Mouse (Mus musculus) hindbrain, embryonic 16.5 days (tissue): ENCODE measurements at regions not wholly inside any gene's neighbourhood (a gene's known extent, or its start where the extent isn't known, plus 50 kb on each side); places are given as distances from the start of the nearest gene placed in this dataset.

Experiments used
- ATAC-seq: fragments of 200-750 bp; cut with Nextera tagmentation; 2 replicates; pipeline ENCODE4 v1.8.0; 2017; ENCODE audit warnings: moderate TSS enrichment, moderate library complexity
- H3K27ac ChIP-seq: fragments of 300-500 bp; sonication (generic); 2 replicates; pipeline ENCODE4 v1.5.1; 2014; ENCODE audit warnings: low read depth, mild to moderate bottlenecking, control low read depth, low read length, moderate library complexity
- H3K27me3 ChIP-seq: fragments of 300-500 bp; sonication (generic); replicated peaks from 2 replicates; pipeline ENCODE4 v1.6.1; 2014; ENCODE audit warnings: low read length; ENCODE audit not compliant: control insufficient read depth, insufficient read depth
- H3K36me3 ChIP-seq: fragments of 300-500 bp; sonication (generic); 2 replicates; pipeline ENCODE4 v1.6.1; 2014; ENCODE audit warnings: mild to moderate bottlenecking, low read length, moderate library complexity, mixed read lengths; ENCODE audit not compliant: control insufficient read depth, insufficient read depth
- H3K4me1 ChIP-seq: fragments of 300-500 bp; sonication (generic); 2 replicates; pipeline ENCODE4 v1.6.1; 2014; ENCODE audit warnings: low read depth, low read length; ENCODE audit not compliant: control insufficient read depth, insufficient read depth
- H3K4me2 ChIP-seq: fragments of 300-500 bp; sonication (generic); 2 replicates; pipeline ENCODE4 v1.6.1; 2014; ENCODE audit warnings: mild to moderate bottlenecking, low read length, control low read depth, moderate library complexity
- H3K4me3 ChIP-seq: fragments of 300-500 bp; sonication (generic); 2 replicates; pipeline ENCODE4 v1.5.1; 2014; ENCODE audit warnings: mild to moderate bottlenecking, low read length, control low read depth, moderate library complexity
- H3K9ac ChIP-seq: fragments of 300-500 bp; sonication (generic); 2 replicates; pipeline ENCODE4 v1.6.1; 2014; ENCODE audit warnings: low read depth, mild to moderate bottlenecking, control low read depth, low read length, moderate library complexity
- H3K9me3 ChIP-seq: fragments of 300-500 bp; sonication (generic); 2 replicates; pipeline ENCODE4 v1.6.1; 2014; ENCODE audit warnings: mild to moderate bottlenecking, low read length, moderate library complexity; ENCODE audit not compliant: control insufficient read depth
- WGBS: fragments of 180-500 bp; shearing (Covaris S2); extraction: QIAGEN DNeasy Blood & Tissue Kit; methylation state at CpG from one replicate; pipeline ENCODE4 v1.1.7; 2014; 5-methylcytosine and 5-hydroxymethylcytosine counted together

DNA sequence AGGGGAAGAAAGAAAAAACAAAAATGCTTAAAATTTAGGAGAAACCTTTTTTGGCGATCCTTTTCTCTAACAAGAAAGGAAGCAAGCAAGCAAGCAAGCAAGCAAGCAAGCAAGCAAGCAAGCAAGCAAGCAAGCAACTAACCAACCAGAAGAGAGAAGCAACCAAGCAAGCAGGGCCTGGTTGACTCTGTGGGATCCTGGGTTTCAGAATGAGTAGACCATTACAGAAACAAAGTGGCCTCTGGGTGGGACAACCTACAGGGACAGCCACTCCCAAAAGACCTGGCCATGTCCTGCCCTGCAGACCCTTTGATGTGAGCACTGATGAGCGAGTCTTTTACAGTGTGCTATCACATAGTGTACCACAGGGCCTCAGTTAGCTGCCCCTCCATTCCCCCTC is 211.6 kb downstream of the 4933412E24Rik start:
- Histone ChIP-seq H3K9me3 (no peaks in the 10 kb centered on the region), H3K4me1 (no peaks in the 10 kb centered on the region), H3K4me3 (no peak overlapping the region), H3K4me2 (no peak overlapping the region), H3K27ac (no peak overlapping the region), H3K27me3 (no peaks in the 10 kb centered on the region), H3K36me3 (no peaks in the 10 kb centered on the region), H3K9ac (no peak overlapping the region)
- 99% methylated on average over 2 of the region's 2 CpGs for WGBS
- ATAC-seq = no peak

DNA sequence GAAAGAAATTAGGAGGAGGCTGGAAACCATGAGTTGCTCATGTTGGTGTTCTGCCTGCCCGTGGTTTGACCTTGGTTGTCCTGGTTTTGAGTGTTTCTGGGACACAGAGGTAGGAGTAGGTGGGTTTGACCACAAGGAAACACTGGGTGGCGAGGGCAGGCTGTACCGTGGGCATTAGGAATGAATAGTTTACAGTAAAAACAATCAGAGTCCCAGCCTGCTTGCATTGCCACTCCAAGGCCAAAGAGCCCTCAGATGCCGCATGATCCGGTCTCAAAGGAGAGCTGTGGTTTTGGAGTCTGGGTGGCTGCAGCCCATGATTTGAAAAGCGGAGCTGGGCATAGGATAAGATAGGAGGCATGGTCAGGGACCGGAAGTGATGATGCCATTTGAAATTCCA is 212.0 kb downstream of the 4933412E24Rik start:
- Histone ChIP-seq H3K36me3 (no peaks in the 10 kb centered on the region), H3K4me2 (no peak overlapping the region), H3K27me3 (no peaks in the 10 kb centered on the region), H3K4me3 (no peak overlapping the region), H3K9ac (no peak overlapping the region), H3K4me1 (no peaks in the 10 kb centered on the region), H3K9me3 (no peaks in the 10 kb centered on the region), H3K27ac (no peak overlapping the region)
- no peak for ATAC-seq
- WGBS = 85% methylated on average over 7 of the region's 7 CpGs

- H3K27me3 ChIP-seq = no peaks in the 10 kb centered on the region
- no peaks in the 10 kb centered on the region for H3K9me3 ChIP-seq
- H3K4me2 ChIP-seq = no peak overlapping the region
- H3K36me3 ChIP-seq = no peaks in the 10 kb centered on the region
- H3K4me3 ChIP-seq = no peak overlapping the region
- 86% methylated on average over 6 of the region's 7 CpGs for WGBS
- H3K4me1 ChIP-seq = no peaks in the 10 kb centered on the region
- H3K9ac ChIP-seq = no peak overlapping the region
- ATAC-seq = no peak
- H3K27ac ChIP-seq = no peak overlapping the region
Observed at GRCm38 (mm10) chr15:59802276-59802675, 214.1 kb downstream of the 4933412E24Rik start.

DNA sequence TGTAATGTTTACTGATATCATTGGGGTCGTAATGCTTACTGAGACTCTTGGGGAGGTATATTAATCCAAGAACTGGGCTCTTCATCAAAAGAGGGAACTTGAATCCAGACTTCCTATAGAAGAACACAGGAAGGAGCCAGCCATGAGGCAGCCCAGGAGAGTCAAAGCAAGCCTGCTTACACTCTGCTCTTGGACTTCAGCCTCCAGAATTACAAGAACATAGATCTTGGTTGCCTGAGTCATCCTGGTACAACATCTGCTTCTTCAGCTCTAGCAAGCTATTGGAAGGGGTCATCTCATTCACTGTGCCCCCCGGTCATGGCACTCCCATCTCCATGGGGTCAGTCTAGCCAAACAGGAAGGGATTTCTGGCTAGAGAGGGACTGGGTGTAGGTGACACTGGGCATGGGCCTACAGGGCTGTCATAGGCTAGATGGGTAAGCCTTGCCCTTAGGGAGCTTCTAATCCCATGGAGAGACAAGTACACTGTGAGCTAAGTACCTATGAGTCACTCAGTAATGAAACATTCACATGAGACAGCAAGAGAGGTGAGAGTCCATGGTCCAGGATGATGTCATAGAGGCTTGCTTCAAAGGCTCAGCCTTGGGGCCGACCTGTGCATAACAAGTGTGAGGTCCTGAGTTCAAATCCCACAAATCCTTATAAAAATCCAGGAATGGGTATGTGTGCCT is 217.1 kb downstream of the 4933412E24Rik start:
- Histone ChIP-seq H3K4me2 (no peak overlapping the region), H3K27me3 (no peaks in the 10 kb centered on the region), H3K9ac (no peak overlapping the region), H3K9me3 (no peaks in the 10 kb centered on the region), H3K4me3 (no peak overlapping the region), H3K36me3 (no peaks in the 10 kb centered on the region), H3K27ac (no peak overlapping the region), H3K4me1 (no peaks in the 10 kb centered on the region)
- ATAC-seq = no peak
- 87% methylated on average over 3 of the region's 3 CpGs for WGBS

GRCm38 (mm10) chr15:59798486-59798885 is 217.9 kb downstream of the 4933412E24Rik start:
- H3K27ac ChIP-seq = no peak overlapping the region
- no peaks in the 10 kb centered on the region for H3K36me3 ChIP-seq
- no peak overlapping the region for H3K4me2 ChIP-seq
- H3K9ac ChIP-seq = no peak overlapping the region
- no peak overlapping the region for H3K4me3 ChIP-seq
- H3K9me3 ChIP-seq = no peaks in the 10 kb centered on the region
- no peaks in the 10 kb centered on the region for H3K4me1 ChIP-seq
- no peak for ATAC-seq
- no peaks in the 10 kb centered on the region for H3K27me3 ChIP-seq

DNA sequence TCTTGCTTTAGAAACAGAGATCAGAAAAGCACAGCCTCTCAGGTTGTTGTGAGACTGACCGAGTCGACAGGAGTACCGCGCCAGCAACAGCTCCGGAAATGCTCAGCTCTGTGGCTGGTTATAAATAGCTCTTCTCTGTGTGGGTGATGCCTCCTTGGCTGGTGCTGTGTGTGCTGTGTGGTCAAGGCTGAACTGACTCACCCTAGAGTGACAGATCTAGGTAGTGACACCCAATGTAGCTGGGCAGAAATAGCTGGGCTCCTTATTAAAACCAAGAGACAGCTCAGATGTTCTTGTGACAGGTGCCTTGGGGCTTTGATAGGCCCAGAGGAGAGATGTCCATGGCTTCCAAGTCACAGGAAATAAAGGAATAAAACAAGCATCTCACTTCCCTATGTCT is 220.7 kb downstream of the 4933412E24Rik start:
- no peaks in the 10 kb centered on the region for H3K4me1 ChIP-seq
- no peak overlapping the region for H3K27ac ChIP-seq
- H3K9ac ChIP-seq = no peak overlapping the region
- no peaks in the 10 kb centered on the region for H3K36me3 ChIP-seq
- H3K27me3 ChIP-seq = no peaks in the 10 kb centered on the region
- H3K4me3 ChIP-seq = no peak overlapping the region
- ATAC-seq = no peak
- H3K4me2 ChIP-seq = no peak overlapping the region
- no peaks in the 10 kb centered on the region for H3K9me3 ChIP-seq
- WGBS = 86% methylated on average over 5 of the region's 5 CpGs

GRCm38 (mm10) chr15:59794871-59795270 is 221.5 kb downstream of the 4933412E24Rik start:
- H3K27me3 ChIP-seq = no peaks in the 10 kb centered on the region
- no peak overlapping the region for H3K4me2 ChIP-seq
- no peaks in the 10 kb centered on the region for H3K9me3 ChIP-seq
- ATAC-seq = no peak
- H3K36me3 ChIP-seq = no peaks in the 10 kb centered on the region
- H3K4me1 ChIP-seq = no peaks in the 10 kb centered on the region
- H3K4me3 ChIP-seq = no peak overlapping the region
- no peak overlapping the region for H3K9ac ChIP-seq
- H3K27ac ChIP-seq = no peak overlapping the region
- 88% methylated on average over 6 of the region's 6 CpGs for WGBS

DNA sequence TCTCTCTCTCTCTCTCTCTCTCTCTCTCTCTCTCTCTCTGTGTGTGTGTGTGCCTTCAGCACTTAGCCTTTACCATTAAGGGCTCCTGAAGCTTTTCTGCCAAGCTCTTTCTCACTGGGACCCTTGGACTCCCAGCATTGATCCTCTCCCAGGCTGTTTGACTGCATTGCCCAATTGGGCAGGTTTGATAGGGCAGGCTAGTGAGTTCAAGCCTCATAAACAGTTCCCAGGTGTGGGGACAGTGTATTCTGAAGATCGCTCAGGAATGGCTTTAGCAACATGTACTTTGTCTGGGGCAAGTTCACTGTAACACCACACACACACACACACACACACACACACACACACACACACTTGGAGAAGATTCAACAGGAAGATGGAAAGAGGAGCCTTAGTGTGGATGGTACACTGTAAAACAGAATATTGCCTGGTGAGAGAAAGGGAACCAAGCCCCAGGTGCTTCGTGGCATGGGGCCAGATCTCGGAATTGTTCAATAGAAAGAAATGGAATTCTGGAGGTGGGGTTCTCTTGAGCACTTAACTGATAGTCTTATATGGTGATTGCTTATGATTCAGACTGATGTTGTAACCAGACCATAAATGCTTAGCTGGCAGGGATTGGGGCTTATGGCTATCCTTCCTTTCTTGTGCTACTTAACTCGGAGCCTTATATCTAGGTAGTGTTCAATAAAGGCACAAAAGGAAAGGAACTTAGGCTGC is 229.5 kb downstream of the 4933412E24Rik start:
- peaks cover 14% of the 10 kb centered on the region for H3K4me1 ChIP-seq
- WGBS = 85% methylated on average over 4 of the region's 4 CpGs
- H3K9ac ChIP-seq = no peak overlapping the region
- ATAC-seq = no peak
- no peaks in the 10 kb centered on the region for H3K9me3 ChIP-seq
- no peak overlapping the region for H3K27ac ChIP-seq
- H3K4me3 ChIP-seq = no peak overlapping the region
- no peaks in the 10 kb centered on the region for H3K27me3 ChIP-seq
- no peak overlapping the region for H3K4me2 ChIP-seq
- no peaks in the 10 kb centered on the region; the same call in 1 of the 2 replicates for H3K36me3 ChIP-seq

- no peak overlapping the region for H3K4me3 ChIP-seq
- ATAC-seq = no peak
- WGBS = 89% methylated on average over 5 of the region's 5 CpGs
- no peaks in the 10 kb centered on the region for H3K27me3 ChIP-seq
- peaks cover 14% of the 10 kb centered on the region for H3K4me1 ChIP-seq
- no peaks in the 10 kb centered on the region for H3K9me3 ChIP-seq
- H3K4me2 ChIP-seq = no peak overlapping the region
- H3K27ac ChIP-seq = no peak overlapping the region
- no peak overlapping the region for H3K9ac ChIP-seq
- no peaks in the 10 kb centered on the region; the same call in 1 of the 2 replicates for H3K36me3 ChIP-seq
Observed at GRCm38 (mm10) chr15:59785981-59786380, 230.4 kb downstream of the 4933412E24Rik start.
